8 mouse cellular contexts compared by ENCODE assay signal in genomic region chr7:67950346-67950814, GRCm38 (mm10). TPM values are rescaled to one million over a fixed set of nuclear protein-coding genes. Genes with fewer than 3 reads are reported as not detected.
DNase-seq lines count a peak whose midpoint lies in the region; ATAC-seq and TF ChIP-seq lines count a peak whose summit lies in the region.

No protein-coding gene starts in this region.

- 0 out of 2 replicates have a peak, but pooled peaks have one; percentile 1 for ATAC-seq in forebrain, embryonic 15.5 days (replicated peaks)
- no peak for ATAC-seq in liver, embryonic 16.5 days (ENCODE audit: low read depth)

- H3K27me3 ChIP-seq in kidney, adult 2 months (replicated peaks; ENCODE audit: control insufficient read depth, insufficient read depth, low read length) = no peaks in the 10 kb centered on the region
- no peaks in the 10 kb centered on the region for H3K27me3 ChIP-seq in forebrain, embryonic 15.5 days
- peaks cover 12% of the 10 kb centered on the region for H3K27me3 ChIP-seq in liver, embryonic 16.5 days (ENCODE audit: control insufficient read depth, insufficient read depth, low read depth, low read length)

- no peak for TF ChIP-seq CTCF in kidney, adult 2 months (conservative IDR thresholded peaks at IDR 0.05; ENCODE audit: insufficient read depth, insufficient read length, low read depth, low read length)

- WGBS in kidney, adult 2 months = 2% methylated on average over 23 of the region's 24 CpGs
- WGBS in forebrain, embryonic 15.5 days = 2% methylated on average over 22 of the region's 24 CpGs
- WGBS in liver, embryonic 16.5 days (ENCODE audit: insufficient replicate concordance) = under 1% methylated on average over 24 of the region's 24 CpGs

- no peaks in the 10 kb centered on the region for H3K9me3 ChIP-seq in ES-E14 (ENCODE audit: control insufficient read depth, insufficient read depth, low read depth, low read length)
- H3K9me3 ChIP-seq in forebrain, embryonic 15.5 days = no peaks in the 10 kb centered on the region
- H3K9me3 ChIP-seq in liver, embryonic 16.5 days (replicated peaks; ENCODE audit: control insufficient read depth, low read length) = no peaks in the 10 kb centered on the region

- H3K27ac ChIP-seq in kidney, adult 2 months (ENCODE audit: insufficient read depth, low read depth, low read length) = no peak overlapping the region
- H3K27ac ChIP-seq in ES-E14 (ENCODE audit: insufficient read depth, low read depth, low read length, poor library complexity, severe bottlenecking) = no peak overlapping the region
- H3K27ac ChIP-seq in forebrain, embryonic 15.5 days (replicated peaks) = peak overlapping the region; percentile 100
- peak overlapping the region; percentile 90 for H3K27ac ChIP-seq in liver, embryonic 16.5 days (ENCODE audit: low read length)

- H3K4me2 ChIP-seq in forebrain, embryonic 15.5 days (replicated peaks) = peak overlapping the region; percentile 96
- H3K4me2 ChIP-seq in liver, embryonic 16.5 days (ENCODE audit: low read depth, low read length) = peak overlapping the region; percentile 98

- in situ Hi-C loops in ES-E14 (cut with MboI; ENCODE audit: low sequenced_read_pairs in 2 of 2, unreplicated experiment in 2 of 2) = loop anchor here in 1 of 2 experiments (10.0 kb wide), 1 partner anchor 184 kb away; no protein-coding TSS in a partner anchor

- peak; percentile 35 for DNase-seq in kidney, adult 2 months
- DNase-seq in kidney, postnatal 10 days = no peak
- no peak for DNase-seq in ES-E14 (ENCODE audit: low read depth, low spot score)
- DNase-seq in cerebellum, adult 11-12 months = no peak
- DNase-seq in thymus, postnatal 25 days = no peak
- DNase-seq in yolk sac, embryonic 10.5 days (ENCODE audit: low spot score) = no peak

- H3K36me3 ChIP-seq in kidney, adult 2 months (ENCODE audit: control insufficient read depth, insufficient read depth, low read length) = no peaks in the 10 kb centered on the region
- H3K36me3 ChIP-seq in ES-E14 (ENCODE audit: control insufficient read depth, insufficient read depth, low read length, poor library complexity, severe bottlenecking) = no peaks in the 10 kb centered on the region
- no peaks in the 10 kb centered on the region for H3K36me3 ChIP-seq in forebrain, embryonic 15.5 days
- H3K36me3 ChIP-seq in liver, embryonic 16.5 days (ENCODE audit: control insufficient read depth, insufficient read depth) = no peaks in the 10 kb centered on the region

- peak overlapping the region; percentile 95 for H3K4me3 ChIP-seq in kidney, adult 2 months (ENCODE audit: insufficient read depth, low read depth, low read length)
- H3K4me3 ChIP-seq in ES-E14 (ENCODE audit: insufficient read depth in 1 of 2, low read depth in 1 of 2, low read length in 2 of 2, poor library complexity in 1 of 2, severe bottlenecking in 1 of 2) = peak overlapping the region; percentile 76 to 93
- peak overlapping the region; percentile 53 for H3K4me3 ChIP-seq in forebrain, embryonic 15.5 days
- peak overlapping the region; percentile 88 for H3K4me3 ChIP-seq in liver, embryonic 16.5 days (ENCODE audit: low read depth, low read length)

- peak overlapping the region; percentile 78 for H3K9ac ChIP-seq in ES-E14 (ENCODE audit: insufficient read depth, low read depth, low read length, poor library complexity, severe bottlenecking)
- H3K9ac ChIP-seq in forebrain, embryonic 15.5 days (replicated peaks) = peak overlapping the region; percentile 95
- H3K9ac ChIP-seq in liver, embryonic 16.5 days (ENCODE audit: low read depth, low read length) = peak overlapping the region; percentile 93; the same call in 1 of the 2 replicates

- H3K4me1 ChIP-seq in kidney, adult 2 months (ENCODE audit: control insufficient read depth, insufficient read depth, low read length) = no peaks in the 10 kb centered on the region
- H3K4me1 ChIP-seq in ES-E14 (ENCODE audit: control insufficient read depth in 2 of 2, insufficient read depth in 2 of 2, low read length in 2 of 2, poor library complexity in 1 of 2) = peaks cover 0 to 8% of the 10 kb centered on the region in 2 experiments; a peak in 1 of 4 replicates
- peaks cover 14% of the 10 kb centered on the region for H3K4me1 ChIP-seq in forebrain, embryonic 15.5 days
- H3K4me1 ChIP-seq in liver, embryonic 16.5 days (ENCODE audit: control insufficient read depth, low read depth, low read length) = peaks cover 23% of the 10 kb centered on the region

- no peak for TF ChIP-seq POLR2A in kidney, adult 2 months (IDR thresholded peaks at IDR 0.05; ENCODE audit: low read depth, low read length)

TF ChIP-seq in ES-E14, 5 proteins besides CTCF, POLR2A, EP300 and RAD21:
- TF ChIP-seq MAFK (IDR thresholded peaks at IDR 0.05; ENCODE audit: insufficient read depth, low read depth, low read length) (no peak), ZC3H11A (IDR thresholded peaks at IDR 0.05; ENCODE audit: borderline replicate concordance, low read depth, low read length) (no peak), HCFC1 (IDR thresholded peaks at IDR 0.05; ENCODE audit: borderline replicate concordance, insufficient read depth, low read length) (no peak), CHD2 (IDR thresholded peaks at IDR 0.05; ENCODE audit: low read depth, low read length) (no peak), ZNF384 (IDR thresholded peaks at IDR 0.05; ENCODE audit: low read depth, low read length) (no peak)

RNA-seq across cellular contexts. Expression of gene Igf1r, which starts 2.2 kb away (rescaled TPM):
- polyA plus RNA-seq in kidney, adult 2 months (2012; rRNA removed) = 26.2 and 29.2 TPM in 2 replicates
- 23.5 and 37.9 TPM in 2 replicates for total RNA-seq in ES-E14 (2012; rRNA removed)
- 26.8 and 28.5 TPM in 2 replicates for polyA plus RNA-seq in forebrain, embryonic 15.5 days (2015; fragmentation: Nextera tagmentation; extraction: Ambion mirVana)
- polyA plus RNA-seq in liver, embryonic 16.5 days (2015; fragmentation: Nextera tagmentation; extraction: Ambion mirVana) = 3.2 and 3.7 TPM in 2 replicates

Comparison
In these comparisons a context has a peak if more than half of its experiments do, and no peak if none do; other contexts are left out.
1. H3K27ac ChIP-seq: peak in forebrain, embryonic 15.5 days (single experiment) and liver, embryonic 16.5 days (single experiment); none in kidney, adult 2 months (single experiment) and ES-E14 (single experiment).
2. Peak in every context shown above with its lines, with median percentiles within 50 percentile points of each other: H3K4me3 ChIP-seq and H3K9ac ChIP-seq.